Mouse (Mus musculus) myocyte (in vitro differentiated cells): ENCODE results near the gene Mbd5. TPM values are rescaled to one million over a fixed set of nuclear protein-coding genes. Genes with fewer than 3 reads are reported as not detected.
A peak's percentile ranks its signal among the peaks of the same experiment; 100 is the strongest.

Experiments used
- H3K27me3 ChIP-seq: one replicate; pipeline ENCODE4 v1.6.1; 2011; ENCODE audit not compliant: control insufficient read depth, insufficient read depth, insufficient read length
- H3K36me3 ChIP-seq: one replicate; pipeline ENCODE4 v1.6.1; 2011; ENCODE audit not compliant: control insufficient read depth, insufficient read depth
- H3K4me2 ChIP-seq: one replicate; pipeline ENCODE4 v1.6.1; 2011; ENCODE audit warnings: low read depth, control low read depth
- H3K4me3 ChIP-seq: one replicate; pipeline ENCODE4 v1.5.1; 2011; ENCODE audit warnings: mild to moderate bottlenecking, control low read depth, moderate library complexity
- H3K79me2 ChIP-seq: one replicate; pipeline ENCODE4 v1.6.1; 2011; ENCODE audit not compliant: control insufficient read depth, insufficient read depth
- H3ac ChIP-seq: one replicate; pipeline ENCODE4 v1.6.1; 2011; ENCODE audit not compliant: control insufficient read depth, insufficient read length
- CEBPB ChIP-seq: IDR thresholded peaks from 2 replicates; pipeline ENCODE4 v1.6.1; 2011; ENCODE audit warnings: mild to moderate bottlenecking, moderate library complexity; ENCODE audit not compliant: poor library complexity, insufficient read depth, severe bottlenecking
- E2F4 ChIP-seq: IDR thresholded peaks from one replicate; pipeline ENCODE4 v1.6.1; 2011; ENCODE audit warnings: mild to moderate bottlenecking, control low read depth, moderate library complexity; ENCODE audit not compliant: insufficient read depth
- MAX ChIP-seq: IDR thresholded peaks from one replicate; pipeline ENCODE4 v1.6.1; 2011; ENCODE audit warnings: low read depth, mild to moderate bottlenecking, control low read depth
- MYOD1 ChIP-seq, 3 experiments: IDR thresholded peaks; one replicate each; pipeline ENCODE4 v1.6.1; 2011; ENCODE audit warnings: control low read depth in 2 of 3, low read depth in 2 of 3, mild to moderate bottlenecking in 2 of 3, moderate library complexity in 1 of 3; ENCODE audit not compliant: insufficient read length in 2 of 3, control insufficient read depth in 1 of 3
- MYOG ChIP-seq, 3 experiments: IDR thresholded peaks; one replicate each; pipeline ENCODE4 v1.6.1; 2011; ENCODE audit warnings: control low read depth in 2 of 3, low read depth in 2 of 3, mild to moderate bottlenecking in 2 of 3; ENCODE audit not compliant: insufficient read length in 2 of 3, control insufficient read depth in 1 of 3, insufficient read depth in 1 of 3
- POLR2A ChIP-seq: IDR thresholded peaks from one replicate; pipeline ENCODE4 v1.6.1; 2011; ENCODE audit warnings: low read depth, mild to moderate bottlenecking, control low read depth, moderate library complexity; ENCODE audit not compliant: insufficient read length
- POLR2AphosphoS2 ChIP-seq: IDR thresholded peaks from one replicate; pipeline ENCODE4 v1.6.1; 2011; ENCODE audit warnings: low read depth, control low read depth; ENCODE audit not compliant: insufficient read length
- REST ChIP-seq: IDR thresholded peaks from one replicate; pipeline ENCODE4 v1.6.1; 2011; ENCODE audit warnings: mild to moderate bottlenecking, control low read depth, moderate library complexity; ENCODE audit not compliant: insufficient read depth, insufficient read length
- SRF ChIP-seq: IDR thresholded peaks from one replicate; pipeline ENCODE4 v1.6.1; 2011; ENCODE audit warnings: low read depth; ENCODE audit not compliant: control insufficient read depth, insufficient read length
- TCF12 ChIP-seq: IDR thresholded peaks from one replicate; pipeline ENCODE4 v1.6.1; 2011; ENCODE audit warnings: mild to moderate bottlenecking, control low read depth; ENCODE audit not compliant: poor library complexity, insufficient read depth, severe bottlenecking
- TCF3 ChIP-seq: IDR thresholded peaks from one replicate; pipeline ENCODE4 v1.6.1; 2011; ENCODE audit warnings: low read depth, control low read depth; ENCODE audit not compliant: insufficient read length
- USF1 ChIP-seq: IDR thresholded peaks from one replicate; pipeline ENCODE4 v1.6.1; 2011; ENCODE audit warnings: low read depth, mild to moderate bottlenecking, control low read depth, moderate library complexity
- polyA plus RNA-seq: library from polyadenylated mRNA; unstranded; fragments of >200 nt; fragmentation: generic; extraction: Trizol; gene quantifications from one replicate; pipeline ENCODE4 v1.2.1, GENCODE M21; 2012; ENCODE audit warnings: missing spikeins

The Mbd5 gene
- polyA plus RNA-seq, 1 experiment, result 5.0 TPM

- Histone ChIP-seq H3K27me3 (no peaks in the 10 kb centered on the region), H3K79me2 (no peaks in the 10 kb centered on the region), H3K36me3 (no peaks in the 10 kb centered on the region), H3K4me3 (no peak overlapping the region), H3ac (no peak overlapping the region), H3K4me2 (no peak overlapping the region)
- TF ChIP-seq USF1, result no peak
- no peak for TF ChIP-seq MAX
- TF ChIP-seq E2F4, result no peak
- no peak for TF ChIP-seq POLR2AphosphoS2
- no peak for TF ChIP-seq MYOG (IDR thresholded peaks at IDR 0.05; ENCODE audit: control insufficient read depth in 1 of 3, insufficient read depth in 1 of 3, insufficient read length in 2 of 3, low read depth in 2 of 3)
- TF ChIP-seq TCF3, result no peak
- no peak for TF ChIP-seq MYOD1 (IDR thresholded peaks at IDR 0.05; ENCODE audit: control insufficient read depth in 1 of 3, insufficient read length in 2 of 3, low read depth in 2 of 3)
- no peak for TF ChIP-seq CEBPB
- no peak for TF ChIP-seq POLR2A
- TF ChIP-seq TCF12, result no peak
- no peak for TF ChIP-seq REST
- TF ChIP-seq SRF, result no peak
Measured at GRCm38 (mm10) chr2:49344287-49344686, 395.0 kb downstream of the Mbd5 start.

GRCm38 (mm10) chr2:49345786-49346185 lies 396.5 kb downstream of the Mbd5 start:
- Histone ChIP-seq H3K4me3 (no peak overlapping the region), H3ac (no peak overlapping the region), H3K27me3 (no peaks in the 10 kb centered on the region), H3K36me3 (no peaks in the 10 kb centered on the region), H3K79me2 (no peaks in the 10 kb centered on the region), H3K4me2 (no peak overlapping the region)
- TF ChIP-seq TCF3 (no peak), REST (no peak), CEBPB (no peak)

DNA sequence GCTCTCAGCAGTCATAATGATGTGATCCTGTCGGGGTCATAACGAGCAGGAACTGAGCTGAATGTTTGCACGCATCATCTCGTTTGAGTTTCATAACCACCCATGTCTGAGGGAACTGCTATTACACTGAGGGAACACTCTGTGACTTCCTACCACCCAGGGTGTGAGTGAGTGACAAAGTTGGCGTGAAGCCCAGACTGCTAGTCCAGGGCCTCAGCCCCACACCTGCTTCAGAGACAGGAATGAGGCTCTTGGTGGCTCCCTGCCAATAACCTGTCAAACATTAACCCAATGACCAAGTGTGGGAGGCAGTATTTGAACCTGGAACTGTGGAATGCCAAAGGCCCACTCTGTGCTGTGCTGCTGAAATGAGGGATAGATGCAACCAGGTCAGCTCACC lies 400.5 kb downstream of the Mbd5 start:
- no peak for TF ChIP-seq POLR2A
- peak in 1 of 3 experiments; percentile 27 for TF ChIP-seq MYOD1 (IDR thresholded peaks at IDR 0.05; ENCODE audit: control insufficient read depth in 1 of 3, insufficient read length in 2 of 3, low read depth in 2 of 3)
- no peak overlapping the region for H3ac ChIP-seq
- no peaks in the 10 kb centered on the region for H3K79me2 ChIP-seq
- no peaks in the 10 kb centered on the region for H3K27me3 ChIP-seq
- no peaks in the 10 kb centered on the region for H3K36me3 ChIP-seq
- H3K4me3 ChIP-seq, result no peak overlapping the region
- no peak overlapping the region for H3K4me2 ChIP-seq

GRCm38 (mm10) chr2:49350852-49351251 lies 401.5 kb downstream of the Mbd5 start:
- H3ac ChIP-seq, result no peak overlapping the region
- H3K79me2 ChIP-seq, result no peaks in the 10 kb centered on the region
- TF ChIP-seq POLR2A (no peak), MAX (no peak), E2F4 (no peak), TCF3 (no peak), MYOG (IDR thresholded peaks at IDR 0.05; ENCODE audit: control insufficient read depth in 1 of 3, insufficient read depth in 1 of 3, insufficient read length in 2 of 3, low read depth in 2 of 3) (no peak), CEBPB (no peak), USF1 (no peak), MYOD1 (IDR thresholded peaks at IDR 0.05; ENCODE audit: control insufficient read depth in 1 of 3, insufficient read length in 2 of 3, low read depth in 2 of 3) (no peak), TCF12 (no peak), SRF (no peak), POLR2AphosphoS2 (no peak), REST (no peak)

DNA sequence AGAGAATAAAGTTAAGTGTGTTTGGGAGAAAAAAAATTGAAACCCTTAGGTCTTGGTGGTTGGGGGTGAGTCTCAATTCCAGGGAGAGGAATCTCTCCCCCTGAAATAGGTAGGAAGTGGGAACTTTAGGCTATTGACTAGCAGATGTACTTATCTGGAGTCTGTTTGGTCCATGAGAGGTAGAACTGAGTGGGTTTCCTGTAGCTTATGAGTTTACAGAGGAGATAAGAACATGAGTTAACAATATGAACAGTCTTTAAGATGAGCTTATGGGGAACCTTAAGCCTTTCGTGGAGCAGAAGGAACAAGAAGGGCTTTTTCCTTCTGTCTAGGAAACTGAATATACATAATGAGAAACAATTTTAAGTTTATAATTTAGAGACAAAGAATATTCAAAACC lies 404.8 kb downstream of the Mbd5 start:
- Histone ChIP-seq H3ac (no peak overlapping the region), H3K4me2 (no peak overlapping the region), H3K36me3 (no peaks in the 10 kb centered on the region), H3K27me3 (no peaks in the 10 kb centered on the region), H3K79me2 (no peaks in the 10 kb centered on the region), H3K4me3 (no peak overlapping the region)
- TF ChIP-seq REST, result no peak
- TF ChIP-seq MYOD1 (IDR thresholded peaks at IDR 0.05; ENCODE audit: control insufficient read depth in 1 of 3, insufficient read length in 2 of 3, low read depth in 2 of 3), result no peak
- TF ChIP-seq TCF12, result no peak
- TF ChIP-seq POLR2A, result no peak
- no peak for TF ChIP-seq MYOG (IDR thresholded peaks at IDR 0.05; ENCODE audit: control insufficient read depth in 1 of 3, insufficient read depth in 1 of 3, insufficient read length in 2 of 3, low read depth in 2 of 3)
- no peak for TF ChIP-seq SRF
- no peak for TF ChIP-seq USF1
- TF ChIP-seq E2F4, result no peak
- TF ChIP-seq TCF3, result no peak

More at GRCm38 (mm10) chr2:49350852-49351251, 401.5 kb downstream of the Mbd5 start:
- Histone ChIP-seq H3K36me3 (no peaks in the 10 kb centered on the region), H3K27me3 (no peaks in the 10 kb centered on the region), H3K4me3 (no peak overlapping the region), H3K4me2 (no peak overlapping the region)
